In the genomic region with DNA sequence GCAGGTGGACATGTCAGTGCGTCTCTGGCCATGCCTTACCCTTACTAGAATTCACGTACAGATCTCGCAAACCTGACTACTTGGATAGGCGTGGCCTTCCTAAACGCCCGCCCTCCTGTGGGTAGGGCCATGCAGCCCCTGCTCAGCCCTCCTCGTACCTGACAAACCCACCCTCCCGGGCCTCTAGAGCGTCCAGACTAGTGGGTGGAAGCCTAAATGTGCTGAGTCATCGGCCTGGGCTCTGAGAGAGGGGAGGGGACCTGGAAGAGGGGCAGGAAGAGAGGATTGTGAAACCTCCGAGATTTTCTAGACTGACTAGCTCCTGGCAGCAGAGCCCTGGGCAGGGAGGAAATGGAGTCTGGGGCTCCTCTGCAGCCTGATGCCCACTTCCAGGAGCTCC, we compare ENCODE assay signal across 7 mouse cellular contexts. TPM values are rescaled to one million over a fixed set of nuclear protein-coding genes. Genes with fewer than 3 reads are reported as not detected.
DNase-seq lines count a peak whose midpoint lies in the region; ATAC-seq lines count a peak whose summit lies in the region.

No protein-coding gene starts in this region.

- peak overlapping the region; percentile 71 for H3K4me2 ChIP-seq in limb, embryonic 12.5 days
- peak overlapping the region; percentile 62 for H3K4me2 ChIP-seq in midbrain, embryonic 11.5 days

- no peaks in the 10 kb centered on the region; the same call in 1 of the 2 replicates for H3K9me3 ChIP-seq in forebrain, embryonic 10.5 days
- H3K9me3 ChIP-seq in limb, embryonic 12.5 days = no peaks in the 10 kb centered on the region
- H3K9me3 ChIP-seq in midbrain, embryonic 11.5 days (ENCODE audit: control insufficient read depth, low read length) = no peaks in the 10 kb centered on the region

- peaks cover 44% of the 10 kb centered on the region for H3K36me3 ChIP-seq in forebrain, embryonic 10.5 days (replicated peaks)
- H3K36me3 ChIP-seq in limb, embryonic 12.5 days = peaks cover 44% of the 10 kb centered on the region
- H3K36me3 ChIP-seq in midbrain, embryonic 11.5 days (ENCODE audit: control insufficient read depth, insufficient read depth, low read length) = no peaks in the 10 kb centered on the region; the same call in 1 of the 2 replicates

- DNase-seq in ES-CJ7 (ENCODE audit: low read depth, low spot score) (peak; percentile 96), R1 (ENCODE audit: low read depth, low spot score) (peak; percentile 98)
- DNase-seq in forebrain, embryonic 10.5 days (ENCODE audit: extremely low spot score, low spot score) = peak; percentile 23
- DNase-seq in midbrain, embryonic 11.5 days (ENCODE audit: low spot score, missing footprints) = no peak
- DNase-seq in yolk sac, embryonic 10.5 days (ENCODE audit: low spot score) = peak; percentile 89

- H3K27me3 ChIP-seq in forebrain, embryonic 10.5 days (ENCODE audit: poor library complexity, severe bottlenecking) = no peaks in the 10 kb centered on the region
- no peaks in the 10 kb centered on the region for H3K27me3 ChIP-seq in limb, embryonic 12.5 days
- no peaks in the 10 kb centered on the region for H3K27me3 ChIP-seq in midbrain, embryonic 11.5 days (ENCODE audit: control insufficient read depth, insufficient read depth, low read length)

- WGBS in forebrain, embryonic 10.5 days = 20% methylated on average over 11 of the region's 11 CpGs
- WGBS in limb, embryonic 12.5 days = 11% methylated on average over 11 of the region's 11 CpGs
- 22% methylated on average over 11 of the region's 11 CpGs for WGBS in midbrain, embryonic 11.5 days

- H3K9ac ChIP-seq in limb, embryonic 12.5 days (replicated peaks) = no peak overlapping the region
- peak overlapping the region; percentile 20; the same call in 1 of the 2 replicates for H3K9ac ChIP-seq in midbrain, embryonic 11.5 days (ENCODE audit: low read length)

- H3K4me3 ChIP-seq in forebrain, embryonic 10.5 days = peak overlapping the region; percentile 72
- peak overlapping the region; percentile 9; the same call in 1 of the 2 replicates for H3K4me3 ChIP-seq in limb, embryonic 12.5 days (replicated peaks)
- H3K4me3 ChIP-seq in midbrain, embryonic 11.5 days (ENCODE audit: low read depth, low read length) = peak overlapping the region; percentile 63

- peak; percentile 35 to 40; a peak in 3 of 4 replicates for ATAC-seq in hematopoietic stem cell, adult 5-6 weeks (replicated peaks in 1 of 2; ENCODE audit: insufficient read depth in 1 of 2, low FRiP score in 2 of 2, low TSS enrichment in 1 of 2, low read depth in 1 of 2, poor library complexity in 2 of 2, severe bottlenecking in 2 of 2)
- no peak for ATAC-seq in limb, embryonic 12.5 days (ENCODE audit: insufficient number of reproducible peaks, insufficient read depth, low FRiP score, low TSS enrichment, low read depth)
- no peak for ATAC-seq in midbrain, embryonic 11.5 days (ENCODE audit: low FRiP score)

- H3K27ac ChIP-seq in forebrain, embryonic 10.5 days = 0 out of 2 replicates have a peak overlapping the region, but pooled peaks have one; percentile 30
- H3K27ac ChIP-seq in limb, embryonic 12.5 days = no peak overlapping the region
- no peak overlapping the region for H3K27ac ChIP-seq in midbrain, embryonic 11.5 days (ENCODE audit: low read depth, low read length)

- peaks cover 29% of the 10 kb centered on the region for H3K4me1 ChIP-seq in forebrain, embryonic 10.5 days
- H3K4me1 ChIP-seq in limb, embryonic 12.5 days (replicated peaks) = peaks cover 24% of the 10 kb centered on the region
- peaks cover 10% of the 10 kb centered on the region for H3K4me1 ChIP-seq in midbrain, embryonic 11.5 days (ENCODE audit: control insufficient read depth, insufficient read depth, low read length)

RNA-seq across cellular contexts. Expression of a gene that starts 3.4 kb away (rescaled TPM):
- polyA plus RNA-seq in forebrain, embryonic 10.5 days (2016; fragmentation: Nextera tagmentation; extraction: Ambion mirVana) = 25.3 and 29.3 TPM in 2 replicates
- 9.6 and 12.4 TPM in 2 replicates for total RNA-seq in hematopoietic stem cell, adult 5-6 weeks (2017)
- 27.7 and 30.4 TPM in 2 replicates for polyA plus RNA-seq in limb, embryonic 12.5 days (2016; fragmentation: Nextera tagmentation; extraction: Ambion mirVana)
- 19.4 and 20.6 TPM in 2 replicates for polyA plus RNA-seq in midbrain, embryonic 11.5 days (2014; fragmentation: Nextera tagmentation; extraction: Ambion mirVana)

RNA-seq across cellular contexts. Expression of a gene that starts 15.1 kb away (rescaled TPM):
- 14.5 and 19.3 TPM in 2 replicates for polyA plus RNA-seq in forebrain, embryonic 10.5 days (2016; fragmentation: Nextera tagmentation; extraction: Ambion mirVana)
- 1.8 and 2.1 TPM in 2 replicates for total RNA-seq in hematopoietic stem cell, adult 5-6 weeks (2017)
- polyA plus RNA-seq in limb, embryonic 12.5 days (2016; fragmentation: Nextera tagmentation; extraction: Ambion mirVana) = 22.5 and 24.8 TPM in 2 replicates
- polyA plus RNA-seq in midbrain, embryonic 11.5 days (2014; fragmentation: Nextera tagmentation; extraction: Ambion mirVana) = 15.8 and 24.1 TPM in 2 replicates

RNA-seq across cellular contexts. Expression of a gene that starts 23.8 kb away (rescaled TPM):
- 45.6 TPM in 2 replicates for polyA plus RNA-seq in forebrain, embryonic 10.5 days (2016; fragmentation: Nextera tagmentation; extraction: Ambion mirVana)
- total RNA-seq in hematopoietic stem cell, adult 5-6 weeks (2017) = 48.4 TPM in 2 replicates
- polyA plus RNA-seq in limb, embryonic 12.5 days (2016; fragmentation: Nextera tagmentation; extraction: Ambion mirVana) = 43.5 and 44.7 TPM in 2 replicates
- 51.7 and 52.0 TPM in 2 replicates for polyA plus RNA-seq in midbrain, embryonic 11.5 days (2014; fragmentation: Nextera tagmentation; extraction: Ambion mirVana)

RNA-seq across cellular contexts. Expression of a gene that starts 37.5 kb away (rescaled TPM):
- 76.5 and 78.4 TPM in 2 replicates for polyA plus RNA-seq in forebrain, embryonic 10.5 days (2016; fragmentation: Nextera tagmentation; extraction: Ambion mirVana)
- 7.0 and 7.1 TPM in 2 replicates for total RNA-seq in hematopoietic stem cell, adult 5-6 weeks (2017)
- polyA plus RNA-seq in limb, embryonic 12.5 days (2016; fragmentation: Nextera tagmentation; extraction: Ambion mirVana) = 66.5 and 70.9 TPM in 2 replicates
- 97.5 and 106 TPM in 2 replicates for polyA plus RNA-seq in midbrain, embryonic 11.5 days (2014; fragmentation: Nextera tagmentation; extraction: Ambion mirVana)

RNA-seq across cellular contexts. Expression of a gene that starts 43.7 kb away (rescaled TPM):
- 0.47 TPM in 1 of 2 replicates, not detected in the other for polyA plus RNA-seq in forebrain, embryonic 10.5 days (2016; fragmentation: Nextera tagmentation; extraction: Ambion mirVana)
- total RNA-seq in hematopoietic stem cell, adult 5-6 weeks (2017) = not detected in 2 replicates
- polyA plus RNA-seq in limb, embryonic 12.5 days (2016; fragmentation: Nextera tagmentation; extraction: Ambion mirVana) = 0.96 TPM in 1 of 2 replicates, not detected in the other
- polyA plus RNA-seq in midbrain, embryonic 11.5 days (2014; fragmentation: Nextera tagmentation; extraction: Ambion mirVana) = 0.22 TPM in 1 of 2 replicates, not detected in the other

Comparison
In these comparisons a context has a peak if more than half of its experiments do, and no peak if none do; other contexts are left out.
1. H3K4me3 ChIP-seq: peak in every context shown above with its lines; median percentile 72 in forebrain, embryonic 10.5 days; 63 in midbrain, embryonic 11.5 days; 9 in limb, embryonic 12.5 days.
2. ATAC-seq: peak in hematopoietic stem cell, adult 5-6 weeks (2 of 2); none in limb, embryonic 12.5 days (single experiment) and midbrain, embryonic 11.5 days (single experiment).